Mouse (Mus musculus) C2C12 (cell line): Measurements from ENCODE around the gene Ubr1.
"Not testable (repeated sequence)": the region's sequence is repeated elsewhere in the genome, so short reads cannot be mapped to it uniquely, and the experiment has no call there.

ENCODE experiments used
- CEBPB ChIP-seq: IDR thresholded peaks from one replicate; pipeline ENCODE4 v1.6.1; 2011; ENCODE audit warnings: low read depth, mild to moderate bottlenecking, control low read depth, moderate library complexity
- CTCF ChIP-seq: IDR thresholded peaks from one replicate; pipeline ENCODE4 v1.5.1; 2011; ENCODE audit not compliant: control insufficient read depth, insufficient read depth, insufficient read length
- FOSL1 ChIP-seq: IDR thresholded peaks from one replicate; pipeline ENCODE4 v1.8.0; 2011; ENCODE audit warnings: mild to moderate bottlenecking, low read length; ENCODE audit not compliant: poor library complexity, insufficient read depth, severe bottlenecking
- MAX ChIP-seq: IDR thresholded peaks from one replicate; pipeline ENCODE4 v1.6.1; 2011; ENCODE audit warnings: mild to moderate bottlenecking, control low read depth
- MYOD1 ChIP-seq: IDR thresholded peaks from one replicate; pipeline ENCODE4 v1.6.1; 2011; ENCODE audit warnings: low read depth; ENCODE audit not compliant: control insufficient read depth, insufficient read length
- MYOG ChIP-seq: IDR thresholded peaks from one replicate; pipeline ENCODE4 v1.6.1; 2011; ENCODE audit not compliant: control insufficient read depth, insufficient read length; ENCODE audit errors: extremely low read depth
- USF1 ChIP-seq: IDR thresholded peaks from one replicate; pipeline ENCODE4 v1.6.1; 2011; ENCODE audit warnings: low read depth, mild to moderate bottlenecking, control low read depth, moderate library complexity

- TF ChIP-seq USF1, CTCF, MAX, MYOG, CEBPB, FOSL1, MYOD1: not testable (repeated sequence)
Observed at GRCm38 (mm10) chr2:120996607-120997006, 26.1 kb upstream of the Ubr1 start.
